Mouse (Mus musculus) heart, postnatal 0 days (tissue): ENCODE data around the gene Nrxn3. TPM values are rescaled to one million over a fixed set of nuclear protein-coding genes. Genes with fewer than 3 reads are reported as not detected.

Experiments
- ATAC-seq: fragments of 200-750 bp; cut with Nextera tagmentation; 2 replicates; pipeline ENCODE4 v1.8.0; 2017; ENCODE audit warnings: low read depth, moderate number of reproducible peaks, moderate library complexity; ENCODE audit not compliant: insufficient read depth
- DNase-seq: peaks from one replicate; pipeline ENCODE4 v3.0.0-alpha.2; 2016; ENCODE audit warnings: low spot score
- H3K27ac ChIP-seq: fragments of 300-500 bp; sonication (generic); 2 replicates; pipeline ENCODE4 v1.5.1; 2014; ENCODE audit warnings: low read depth, mild to moderate bottlenecking
- H3K27me3 ChIP-seq: fragments of 300-500 bp; sonication (generic); 2 replicates; pipeline ENCODE4 v1.6.1; 2014; ENCODE audit warnings: low read length, mixed read lengths; ENCODE audit not compliant: control insufficient read depth, insufficient read depth
- H3K36me3 ChIP-seq: fragments of 300-500 bp; sonication (generic); replicated peaks from 2 replicates; pipeline ENCODE4 v1.6.1; 2014; ENCODE audit warnings: low read length, mixed read lengths; ENCODE audit not compliant: control insufficient read depth, insufficient read depth
- H3K4me1 ChIP-seq: fragments of 300-500 bp; sonication (generic); 2 replicates; pipeline ENCODE4 v1.6.1; 2014; ENCODE audit warnings: antibody characterized with exemption; ENCODE audit not compliant: control insufficient read depth, insufficient read depth
- H3K4me2 ChIP-seq: fragments of 300-500 bp; sonication (generic); 2 replicates; pipeline ENCODE4 v1.6.1; 2014; ENCODE audit warnings: low read depth, mild to moderate bottlenecking, low read length, moderate library complexity
- H3K4me3 ChIP-seq: fragments of 300-500 bp; sonication (generic); 2 replicates; pipeline ENCODE4 v1.5.1; 2014; ENCODE audit warnings: low read depth, low read length
- H3K9ac ChIP-seq: fragments of 300-500 bp; sonication (generic); replicated peaks from 2 replicates; pipeline ENCODE4 v1.6.1; 2014; ENCODE audit warnings: low read depth, low read length, mixed read lengths
- H3K9me3 ChIP-seq: fragments of 300-500 bp; sonication (generic); replicated peaks from 2 replicates; pipeline ENCODE4 v1.6.1; 2016; ENCODE audit warnings: low read length; ENCODE audit not compliant: control insufficient read depth
- CTCF ChIP-seq: IDR thresholded peaks from 2 replicates; pipeline ENCODE4 v1.5.1; 2016; ENCODE audit warnings: antibody characterized with exemption, control low read depth, low read depth
- EP300 ChIP-seq: IDR thresholded peaks from 2 replicates; pipeline ENCODE4 v1.6.1; 2016; ENCODE audit warnings: antibody characterized with exemption, low read depth
- WGBS: fragments of 180-500 bp; shearing (Covaris S2); extraction: QIAGEN DNeasy Blood & Tissue Kit; methylation state at CpG from one replicate; pipeline ENCODE4 v1.1.7; 2014; 5-methylcytosine and 5-hydroxymethylcytosine counted together
- polyA plus RNA-seq: library from polyadenylated mRNA; unstranded; fragments of >200 nt; fragmentation: Nextera tagmentation; extraction: Ambion mirVana; gene quantifications from 2 replicates; pipeline ENCODE4 v1.2.1, GENCODE M21; 2015
- total RNA-seq: library from RNA; depleted of rRNA; stranded (reverse); fragments of >200 nt; gene quantifications from 2 replicates; pipeline ENCODE4 v1.2.3, GENCODE M21; 2014; ENCODE audit warnings: low replicate concordance

Nrxn3 gene
- total and polyA plus RNA-seq, 2 experiments from 2014 or later = 1.0 to 1.8 TPM

GRCm38 (mm10) chr12:89818200-89818599, 1095.5 kb downstream of the Nrxn3 start:
- Histone ChIP-seq H3K9ac (no peak overlapping the region), H3K36me3 (no peaks in the 10 kb centered on the region), H3K27me3 (0 out of 2 replicates have a peak, but pooled peaks cover 6% of the 10 kb centered on the region), H3K4me2 (no peak overlapping the region), H3K9me3 (no peaks in the 10 kb centered on the region), H3K27ac (no peak overlapping the region), H3K4me1 (no peaks in the 10 kb centered on the region), H3K4me3 (no peak overlapping the region)
- WGBS = 73% methylated on average over 2 of the region's 2 CpGs
- DNase-seq = no peak
- no peak for TF ChIP-seq CTCF
- no peak for TF ChIP-seq EP300
- no peak for ATAC-seq

- no peak overlapping the region for H3K4me2 ChIP-seq
- DNase-seq = no peak
- no peaks in the 10 kb centered on the region for H3K36me3 ChIP-seq
- H3K27me3 ChIP-seq = no peaks in the 10 kb centered on the region
- ATAC-seq = no peak
- H3K9me3 ChIP-seq = no peaks in the 10 kb centered on the region
- H3K4me1 ChIP-seq = no peaks in the 10 kb centered on the region
- no peak for TF ChIP-seq CTCF
- TF ChIP-seq EP300 = no peak
- H3K4me3 ChIP-seq = no peak overlapping the region
- no peak overlapping the region for H3K27ac ChIP-seq
- 48% methylated on average over 4 of the region's 4 CpGs for WGBS
- no peak overlapping the region for H3K9ac ChIP-seq
Observed at GRCm38 (mm10) chr12:89822141-89822540, 1099.5 kb downstream of the Nrxn3 start.

- H3K4me3 ChIP-seq = no peak overlapping the region
- ATAC-seq = no peak
- no peaks in the 10 kb centered on the region for H3K27me3 ChIP-seq
- no peaks in the 10 kb centered on the region for H3K9me3 ChIP-seq
- 87% methylated on average over 2 of the region's 2 CpGs for WGBS
- H3K36me3 ChIP-seq = no peaks in the 10 kb centered on the region
- no peak overlapping the region for H3K27ac ChIP-seq
- no peak overlapping the region for H3K9ac ChIP-seq
- H3K4me2 ChIP-seq = no peak overlapping the region
- H3K4me1 ChIP-seq = no peaks in the 10 kb centered on the region
- no peak for DNase-seq
- TF ChIP-seq CTCF (no peak), EP300 (no peak)
Observed at GRCm38 (mm10) chr12:89829927-89830326, 1107.3 kb downstream of the Nrxn3 start.

GRCm38 (mm10) chr12:89830350-89830749, 1107.7 kb downstream of the Nrxn3 start:
- H3K4me3 ChIP-seq = no peak overlapping the region
- ATAC-seq = no peak
- 86% methylated on average over 5 of the region's 5 CpGs for WGBS
- H3K4me2 ChIP-seq = no peak overlapping the region
- TF ChIP-seq EP300 (no peak), CTCF (no peak)
- H3K36me3 ChIP-seq = no peaks in the 10 kb centered on the region
- no peaks in the 10 kb centered on the region for H3K27me3 ChIP-seq
- no peak overlapping the region for H3K27ac ChIP-seq
- H3K9me3 ChIP-seq = no peaks in the 10 kb centered on the region
- H3K9ac ChIP-seq = no peak overlapping the region
- no peak for DNase-seq
- no peaks in the 10 kb centered on the region for H3K4me1 ChIP-seq

GRCm38 (mm10) chr12:89831300-89831699, 1108.6 kb downstream of the Nrxn3 start:
- Histone ChIP-seq H3K9ac (no peak overlapping the region), H3K36me3 (no peaks in the 10 kb centered on the region)
- WGBS = 84% methylated on average over 6 of the region's 6 CpGs

GRCm38 (mm10) chr12:89836271-89836670, 1113.6 kb downstream of the Nrxn3 start:
- Histone ChIP-seq H3K9me3 (no peaks in the 10 kb centered on the region), H3K4me2 (no peak overlapping the region), H3K27me3 (no peaks in the 10 kb centered on the region), H3K4me3 (no peak overlapping the region), H3K36me3 (no peaks in the 10 kb centered on the region), H3K4me1 (no peaks in the 10 kb centered on the region), H3K27ac (no peak overlapping the region), H3K9ac (no peak overlapping the region)
- no peak for ATAC-seq
- 33% methylated on average over 3 of the region's 3 CpGs for WGBS
- TF ChIP-seq EP300 (no peak), CTCF (no peak)
- no peak for DNase-seq

More at GRCm38 (mm10) chr12:89831300-89831699, 1108.6 kb downstream of the Nrxn3 start:
- Histone ChIP-seq H3K4me2 (no peak overlapping the region), H3K9me3 (no peaks in the 10 kb centered on the region), H3K4me3 (no peak overlapping the region), H3K27ac (no peak overlapping the region), H3K27me3 (no peaks in the 10 kb centered on the region), H3K4me1 (no peaks in the 10 kb centered on the region)
- DNase-seq (no peak), ATAC-seq (no peak)
- TF ChIP-seq EP300 (no peak), CTCF (no peak)
